Mouse (Mus musculus) retina, postnatal 7 days (tissue): ENCODE data around the gene Clpsl2.

Experiments used
- DNase-seq: peaks from one replicate; pipeline ENCODE4 v3.0.0-alpha.2; 2012; ENCODE audit warnings: low read depth, low spot score

Clpsl2 gene

DNA sequence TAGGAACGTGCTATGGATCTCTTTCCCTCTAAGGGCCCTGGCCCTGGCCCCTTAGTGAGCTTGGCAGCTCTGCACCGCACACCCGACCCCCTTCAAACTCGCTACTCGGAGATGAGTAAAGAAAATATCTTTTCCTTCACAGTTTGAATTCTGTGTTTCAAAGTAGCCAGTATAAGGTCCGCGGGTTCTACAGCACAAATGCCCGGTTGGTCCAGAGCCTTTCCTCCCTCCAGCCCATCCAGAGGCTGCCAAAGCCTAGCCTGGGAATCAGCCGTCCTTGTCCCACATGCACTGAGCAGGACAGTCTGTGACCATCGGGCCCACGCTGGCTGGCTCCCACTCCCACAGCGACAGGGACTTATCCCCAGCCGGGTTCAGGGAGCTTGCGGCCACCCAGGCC lies at the start of gene Clpsl2:
Gene Clpsl2, plus strand, starts transcription at position 301 of the 400 bp plus-strand sequence.
- DNase-seq, result no peak

DNA sequence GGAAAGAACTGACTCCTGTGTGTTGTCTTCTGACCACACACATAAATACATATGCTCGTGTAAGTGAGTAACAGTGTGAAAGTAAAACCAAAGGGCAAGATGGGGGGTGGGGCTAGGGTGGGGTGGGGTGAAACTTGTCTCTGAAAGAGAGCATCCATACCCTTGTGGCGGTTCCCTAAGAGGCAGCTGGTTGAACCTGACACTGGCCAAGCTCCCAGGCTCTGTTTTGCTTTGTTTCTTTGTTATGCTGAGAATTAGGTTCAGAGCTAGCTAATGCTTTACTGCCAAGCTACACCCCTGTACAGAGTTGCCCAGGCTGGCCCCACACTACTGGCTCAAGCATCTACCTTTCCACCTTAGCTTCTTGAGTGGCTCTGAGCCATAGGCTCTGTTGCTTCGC lies 48.7 kb upstream of the Clpsl2 start:
- no peak for DNase-seq

DNA sequence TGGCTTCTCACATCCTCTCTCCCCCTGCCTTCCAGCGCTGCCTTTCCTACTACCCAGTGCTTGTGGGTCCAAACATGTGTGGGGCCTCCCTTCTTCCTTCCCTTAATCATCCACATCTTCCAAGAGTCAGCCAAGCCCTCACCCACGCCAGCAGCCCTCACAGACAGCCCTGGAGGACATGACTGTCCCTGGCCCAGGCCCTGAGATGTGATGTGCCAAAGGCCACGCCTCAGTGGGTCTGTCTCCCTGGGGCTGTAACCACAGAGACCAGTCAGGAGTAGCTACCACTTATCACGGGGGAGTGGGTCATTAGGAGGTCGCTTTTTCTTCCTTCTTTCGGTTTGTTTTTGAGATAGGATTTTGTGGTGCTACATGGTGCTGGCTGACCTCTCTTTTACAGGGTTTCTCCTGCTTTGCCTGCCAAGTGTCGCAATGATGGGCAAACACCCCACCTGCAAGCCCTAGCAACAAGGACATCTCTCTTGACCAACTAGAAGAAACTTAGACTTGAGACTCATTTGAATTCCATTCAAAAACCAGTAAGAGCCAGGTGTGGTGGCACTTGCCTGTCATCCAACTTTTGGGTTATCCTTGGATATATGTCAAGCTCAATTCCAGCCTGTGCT lies 46.9 kb upstream of the Clpsl2 start:
- DNase-seq, result no peak

DNA sequence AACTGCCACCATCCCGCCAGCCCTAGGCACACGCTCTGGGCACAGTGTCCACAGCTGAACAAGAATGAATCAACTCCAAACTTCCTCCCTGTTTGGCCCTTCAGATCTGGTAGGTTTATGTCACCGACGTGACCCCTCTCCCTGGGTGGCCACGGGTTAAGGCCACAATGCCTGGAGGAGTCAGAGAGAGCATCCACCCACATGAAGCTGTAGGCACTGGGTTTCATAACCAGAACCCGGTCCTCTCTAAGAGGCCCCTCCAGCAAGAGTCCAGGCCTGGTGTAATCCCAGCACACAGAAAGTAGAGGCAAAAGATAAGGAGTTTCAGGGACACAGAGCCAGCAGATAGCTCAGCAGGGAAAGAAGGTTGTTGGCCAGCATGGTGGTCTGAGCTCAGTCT lies 45.0 kb upstream of the Clpsl2 start:
- DNase-seq, result no peak

DNA sequence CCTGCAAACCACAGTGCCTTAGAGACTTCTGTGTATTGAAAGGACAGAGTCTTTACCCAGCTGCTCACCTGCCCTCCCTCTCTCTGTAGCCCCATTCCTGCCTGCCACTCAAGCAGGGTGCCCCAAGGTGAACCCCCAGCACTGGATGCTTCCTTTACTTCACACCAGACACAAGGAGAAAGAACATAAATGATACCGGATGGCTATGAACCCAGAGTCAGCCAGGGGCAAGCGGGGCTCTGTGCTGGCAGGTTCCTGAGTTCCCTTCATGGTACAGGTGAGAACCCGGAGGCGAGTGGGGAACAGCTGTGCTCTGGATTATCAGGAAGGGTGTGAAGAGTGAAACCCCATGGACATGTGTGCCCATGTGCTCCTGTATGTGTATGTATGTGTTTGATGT lies 43.6 kb upstream of the Clpsl2 start:
- no peak for DNase-seq

DNA sequence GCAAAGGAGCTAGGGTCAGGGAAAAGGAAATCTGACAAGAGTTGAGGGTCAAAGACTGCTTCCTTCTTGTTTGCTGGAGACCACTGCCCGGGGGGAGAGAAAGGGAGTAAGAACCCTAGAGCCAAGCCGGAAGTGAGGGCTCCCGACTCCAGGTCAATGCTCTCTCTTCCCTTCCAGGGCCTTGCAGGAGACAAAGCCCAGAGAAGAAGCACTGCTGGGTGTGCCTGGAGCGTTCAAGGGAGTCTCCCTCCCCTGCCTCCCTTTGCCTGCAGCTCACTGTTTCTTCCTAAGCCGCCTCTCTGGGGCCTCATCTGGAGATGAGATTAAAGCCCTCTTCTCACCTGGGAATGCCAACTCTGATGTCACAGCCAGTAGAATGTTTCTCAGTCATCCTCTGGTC lies 42.3 kb upstream of the Clpsl2 start:
- no peak for DNase-seq

DNA sequence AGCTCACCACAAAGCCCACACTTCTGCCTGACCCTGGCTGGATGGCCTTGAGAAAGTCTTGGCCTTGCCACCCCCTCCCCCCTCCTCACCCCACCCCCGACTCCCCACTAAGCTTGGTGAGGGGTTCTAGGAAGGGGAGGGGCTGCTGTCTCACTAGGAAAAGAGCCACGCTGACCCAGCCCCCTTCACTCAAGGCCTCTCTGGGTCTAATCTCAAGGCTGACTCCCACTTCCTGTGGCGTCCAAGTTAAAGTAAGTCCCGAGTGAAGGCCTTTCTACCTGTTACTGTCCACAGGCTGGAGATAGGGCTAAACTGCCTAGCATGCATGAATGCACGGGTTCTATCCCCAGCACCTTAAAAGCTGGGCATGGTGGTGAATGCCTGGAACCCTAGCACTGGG lies 41.7 kb upstream of the Clpsl2 start:
- DNase-seq, result no peak

DNA sequence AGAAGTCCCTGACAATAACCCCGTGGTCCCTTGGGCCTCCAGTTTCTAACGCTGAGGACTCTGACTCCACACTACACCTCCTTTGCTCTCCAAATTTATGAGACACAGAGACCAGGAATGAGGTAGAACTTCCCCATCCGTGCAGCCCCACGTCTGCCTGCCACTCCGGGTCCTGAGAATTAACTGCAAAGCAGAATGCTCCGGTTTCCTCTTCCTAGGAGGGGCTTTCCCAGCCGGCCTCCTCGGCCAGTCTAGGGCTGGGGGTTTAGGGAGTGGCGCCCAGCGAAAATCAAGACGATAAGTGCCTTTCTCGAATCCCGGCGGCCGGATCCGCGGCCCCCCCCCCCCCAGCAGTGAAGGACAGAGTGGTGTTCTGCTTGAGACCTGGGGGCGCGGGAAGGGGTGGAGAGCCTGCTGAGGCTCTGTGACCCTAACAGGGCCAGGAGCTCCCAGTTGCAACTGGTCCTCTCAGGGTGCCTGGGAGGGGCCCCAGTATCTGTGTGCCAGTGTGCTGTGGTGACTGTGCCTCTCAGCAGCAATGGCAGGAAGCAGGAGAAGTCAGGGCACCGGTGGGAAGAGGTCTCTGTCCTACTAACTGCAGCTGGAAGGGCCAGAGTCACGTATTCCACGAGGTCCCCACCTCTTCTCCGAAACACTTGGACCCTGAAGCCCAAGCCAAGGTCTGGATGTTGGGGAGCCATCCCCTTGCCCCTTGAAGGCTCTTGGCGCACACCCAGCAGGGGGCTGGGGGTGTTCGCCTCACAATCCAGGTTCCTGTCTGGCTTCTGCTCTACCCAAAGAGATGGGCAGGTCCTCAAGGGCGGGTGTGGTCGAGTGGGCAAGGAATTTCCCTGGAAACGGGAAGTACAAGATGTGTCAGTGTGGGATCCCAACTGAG lies 38.5 kb upstream of the Clpsl2 start:
- no peak for DNase-seq

DNA sequence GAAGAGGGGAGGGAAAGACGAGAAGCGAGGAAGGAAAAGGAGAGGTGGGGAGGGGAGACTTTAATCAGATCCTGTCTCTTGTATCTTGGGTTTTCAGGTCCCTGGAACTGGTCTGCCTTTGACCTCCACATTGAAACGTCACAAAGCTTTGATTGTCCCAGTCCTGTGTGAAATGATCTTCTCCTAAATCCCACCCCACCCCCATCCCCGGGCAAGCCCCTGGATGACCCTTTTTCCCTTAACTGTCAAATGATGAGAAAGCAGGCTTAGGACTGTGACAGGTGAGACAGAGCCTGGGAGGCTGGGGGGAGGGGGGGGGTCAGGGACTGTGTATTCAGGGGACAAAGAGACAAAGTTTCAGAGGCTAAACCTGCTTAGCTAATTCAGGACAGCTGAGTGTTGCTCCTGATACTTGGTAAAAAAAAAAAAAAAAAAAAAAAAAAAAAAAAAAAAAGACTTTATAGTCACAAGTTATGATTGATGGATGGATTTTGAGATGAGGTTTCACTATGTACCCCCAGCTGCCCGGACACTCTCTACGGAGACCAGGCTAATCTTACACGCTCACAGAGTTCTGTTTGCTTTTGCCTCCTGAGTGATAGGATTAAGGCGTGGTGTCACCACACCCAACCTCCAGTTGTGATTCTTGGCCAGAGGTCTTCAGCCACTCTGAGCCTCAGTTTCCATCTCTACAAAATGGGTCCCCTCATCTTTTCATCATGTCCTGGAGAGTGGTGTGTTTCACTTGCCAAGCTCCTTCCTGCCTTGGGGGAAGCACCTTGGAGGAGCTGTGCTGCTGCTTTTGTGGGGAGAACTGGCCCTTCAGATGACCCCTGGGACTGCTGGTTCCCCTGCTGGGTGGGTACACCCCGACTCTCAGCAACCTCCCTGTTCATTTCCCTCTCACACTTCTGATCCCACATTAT lies 37.3 kb upstream of the Clpsl2 start:
- DNase-seq, result no peak

DNA sequence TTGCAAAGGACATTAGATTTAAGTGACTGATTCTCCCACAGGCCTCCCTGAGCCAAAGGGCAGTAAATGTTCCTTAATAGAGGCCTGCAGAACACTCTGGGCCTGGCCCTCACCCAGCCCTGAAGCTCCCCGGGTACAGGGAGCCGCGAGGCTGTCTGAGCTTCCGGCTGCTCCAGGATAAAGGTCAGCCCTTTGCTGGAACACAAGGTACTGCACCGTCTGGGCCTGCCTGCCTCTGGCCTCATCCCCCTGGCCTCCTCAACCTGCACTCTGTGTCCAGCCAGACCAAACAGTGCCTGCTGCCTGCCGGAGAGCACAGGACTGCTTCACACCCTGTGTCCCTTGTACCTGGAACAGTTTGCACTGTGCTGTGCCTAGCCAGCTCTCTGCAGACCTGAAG lies 36.5 kb upstream of the Clpsl2 start:
- no peak for DNase-seq

DNA sequence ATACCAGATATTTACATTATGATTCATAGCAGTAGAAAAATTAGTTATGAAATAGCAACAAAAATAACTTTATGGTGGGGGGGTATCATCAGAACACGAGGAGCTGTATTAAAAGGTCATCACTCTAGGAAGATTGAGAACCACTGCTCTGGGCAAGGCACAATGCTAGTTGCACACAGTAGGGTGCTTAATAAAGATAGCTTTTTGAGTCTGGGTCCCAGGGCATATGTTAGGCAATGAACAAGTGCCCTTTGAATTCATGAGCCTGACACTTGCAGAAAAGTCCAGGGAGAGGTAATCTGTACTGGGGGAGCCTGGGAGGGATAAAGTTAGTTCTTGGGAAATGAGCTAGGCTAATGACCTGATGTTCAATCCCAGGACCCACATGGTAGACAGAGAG lies 35.9 kb upstream of the Clpsl2 start:
- DNase-seq, result no peak

DNA sequence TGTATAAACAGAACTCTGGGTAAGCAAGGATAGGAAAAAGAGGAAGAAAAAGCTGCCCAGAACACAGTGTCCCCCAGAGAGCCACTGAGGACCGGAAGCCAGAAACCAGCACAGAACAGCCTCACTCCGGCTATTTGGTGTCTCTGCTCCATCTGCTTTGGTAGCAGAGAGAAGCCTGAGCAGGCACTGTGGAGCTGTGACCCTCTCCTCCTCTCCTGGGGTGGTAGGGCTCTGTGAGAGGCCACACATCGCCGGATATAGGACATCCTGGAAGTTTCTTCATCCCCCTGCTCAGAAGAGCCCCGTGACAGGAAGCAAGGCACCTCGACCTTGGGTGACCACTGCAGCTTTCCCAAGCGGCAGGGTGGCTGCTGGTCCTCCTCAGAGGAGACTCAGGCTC lies 35.4 kb upstream of the Clpsl2 start:
- DNase-seq, result no peak

DNA sequence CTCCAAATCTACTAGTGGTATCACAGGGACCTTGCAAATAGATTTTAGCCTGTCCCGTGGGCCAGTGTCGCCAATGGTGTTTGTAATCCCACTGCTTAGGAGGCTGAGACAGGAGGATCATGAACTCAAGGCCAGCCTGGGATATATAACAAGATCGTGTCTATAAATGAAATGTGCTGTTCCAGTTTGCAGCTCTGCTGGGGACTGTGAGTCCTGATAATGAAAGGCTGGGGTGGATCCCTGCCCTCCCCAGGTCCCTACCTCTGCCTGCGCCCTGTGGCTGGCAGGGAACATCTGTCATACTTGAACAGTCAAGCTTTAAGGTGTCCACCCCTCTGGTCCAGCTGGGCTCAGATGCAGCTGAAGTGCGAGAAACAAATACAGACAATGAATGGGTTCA lies 34.7 kb upstream of the Clpsl2 start:
- no peak for DNase-seq

DNA sequence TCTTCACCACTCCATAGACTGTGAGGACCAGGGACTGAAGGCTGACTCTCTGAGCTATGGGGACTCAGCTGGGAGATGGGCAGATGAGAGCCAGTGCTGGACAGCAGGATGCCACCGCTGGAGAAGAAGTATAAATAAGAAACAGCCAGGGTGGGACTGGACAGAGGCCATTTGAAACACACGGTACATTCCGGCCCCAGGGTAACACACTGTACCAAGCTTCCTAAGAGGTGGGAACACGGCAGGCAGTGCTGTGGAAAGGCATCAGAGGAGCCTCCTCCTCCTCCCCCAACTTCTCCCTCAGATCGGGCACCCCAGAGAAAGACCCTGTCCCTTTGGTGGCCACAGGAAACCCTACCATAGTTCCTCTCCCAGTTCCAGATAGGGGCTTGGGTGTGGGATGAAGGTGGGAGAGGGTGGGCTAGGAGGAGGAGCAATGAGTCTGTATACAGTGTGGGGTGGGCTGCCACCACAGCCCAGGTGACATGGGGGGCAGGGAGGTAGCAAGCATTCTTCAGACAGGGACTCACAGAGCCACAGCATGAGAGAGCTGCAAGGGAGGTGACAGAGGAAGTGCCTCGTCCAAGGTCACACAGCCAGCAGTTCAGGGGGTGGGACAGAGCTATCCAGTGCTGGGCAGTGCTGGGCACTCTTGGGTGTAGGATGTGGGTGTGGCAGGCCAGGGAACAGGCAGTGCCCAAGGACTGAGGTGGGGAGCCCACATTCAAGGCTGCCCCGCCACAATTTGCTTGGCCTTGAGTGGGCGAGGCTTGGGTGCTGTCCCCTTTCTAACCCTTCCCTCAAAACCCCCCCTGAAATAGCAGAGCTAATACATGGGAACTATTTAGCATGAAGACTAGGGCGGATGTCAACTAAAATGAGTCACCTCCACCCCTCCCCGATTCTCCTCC lies 33.5 kb upstream of the Clpsl2 start:
- DNase-seq, result no peak

DNA sequence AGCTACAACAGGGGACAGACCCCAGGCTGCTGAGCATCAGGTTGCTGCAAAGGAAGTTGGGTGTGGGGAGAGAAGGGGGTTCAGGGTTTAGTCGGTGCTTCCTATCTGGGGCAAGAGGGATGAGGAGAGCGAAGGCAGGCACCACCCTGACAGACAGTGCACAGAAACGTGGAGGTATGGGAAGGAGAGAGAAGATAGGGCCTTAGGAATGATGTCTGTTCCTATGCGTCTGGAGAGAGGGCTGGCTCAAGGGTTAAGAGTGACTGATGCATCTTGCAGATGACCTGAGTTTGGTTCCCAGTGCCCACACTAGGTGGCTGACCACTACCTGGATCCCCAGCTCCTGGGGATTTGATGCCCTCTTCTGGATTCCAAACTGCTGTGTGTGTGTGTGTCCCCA lies 32.3 kb upstream of the Clpsl2 start:
- no peak for DNase-seq

DNA sequence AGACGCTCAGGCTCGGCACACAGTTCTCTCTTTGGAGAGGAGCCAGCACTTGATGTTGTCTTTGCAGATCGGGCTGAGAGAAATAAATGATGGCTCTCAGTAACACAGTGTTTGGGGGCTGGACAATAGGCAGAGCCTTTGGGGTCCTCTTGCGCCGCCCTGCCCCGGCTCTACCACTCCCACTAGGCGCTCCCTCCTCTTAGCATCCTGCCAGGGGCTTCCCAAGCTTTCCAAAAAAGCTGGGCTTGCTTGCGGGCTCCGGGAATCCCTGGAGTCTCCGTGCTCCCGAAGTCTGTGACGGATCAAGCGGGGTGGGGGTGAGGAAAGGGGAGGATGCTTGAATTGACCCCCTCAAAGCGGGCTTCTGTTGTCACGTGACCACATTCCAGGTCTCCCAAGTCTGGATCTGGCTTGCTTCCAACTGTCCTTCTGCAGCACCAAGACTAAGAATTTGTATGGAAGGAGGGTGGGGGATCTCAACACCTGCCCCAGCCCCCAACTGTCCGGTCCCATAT lies 31.7 kb upstream of the Clpsl2 start, which contains the start of gene Fkbp5:
Gene Fkbp5, minus strand, starts transcription at position 87 of the 515 bp plus-strand sequence.
- no peak for DNase-seq

DNA sequence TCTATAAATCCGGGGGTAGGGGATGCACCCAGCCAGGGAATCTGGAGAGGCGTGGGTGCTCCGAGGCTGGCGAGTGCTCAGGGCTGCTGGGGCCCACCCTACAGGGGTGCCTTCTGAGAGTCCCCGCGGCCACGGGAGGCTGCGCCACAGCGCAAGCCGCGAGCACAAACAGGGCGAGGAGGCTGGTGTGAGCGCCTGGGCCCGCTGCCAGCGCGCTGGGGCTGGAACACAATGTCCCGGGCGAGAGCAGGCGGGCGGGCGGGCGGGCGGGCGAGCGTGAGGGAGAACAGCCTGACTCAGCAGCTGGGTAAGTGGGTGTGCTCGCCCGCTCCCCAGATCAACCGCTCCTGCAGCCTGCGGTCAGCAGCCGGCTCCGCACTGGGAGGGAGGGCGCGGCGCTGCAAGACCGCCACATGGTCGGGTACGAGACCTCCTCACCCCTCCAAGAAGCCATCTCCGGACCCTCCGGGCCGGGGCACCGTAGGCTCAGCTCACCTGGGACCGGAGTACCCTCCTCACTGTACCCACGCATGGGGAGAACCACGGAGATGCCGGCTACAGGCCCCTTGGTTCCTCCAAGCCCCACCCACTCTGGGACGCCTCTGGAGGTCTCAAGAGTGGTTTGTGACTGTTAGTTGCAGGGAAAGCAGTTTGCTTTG lies 31.1 kb upstream of the Clpsl2 start:
- DNase-seq, result no peak

DNA sequence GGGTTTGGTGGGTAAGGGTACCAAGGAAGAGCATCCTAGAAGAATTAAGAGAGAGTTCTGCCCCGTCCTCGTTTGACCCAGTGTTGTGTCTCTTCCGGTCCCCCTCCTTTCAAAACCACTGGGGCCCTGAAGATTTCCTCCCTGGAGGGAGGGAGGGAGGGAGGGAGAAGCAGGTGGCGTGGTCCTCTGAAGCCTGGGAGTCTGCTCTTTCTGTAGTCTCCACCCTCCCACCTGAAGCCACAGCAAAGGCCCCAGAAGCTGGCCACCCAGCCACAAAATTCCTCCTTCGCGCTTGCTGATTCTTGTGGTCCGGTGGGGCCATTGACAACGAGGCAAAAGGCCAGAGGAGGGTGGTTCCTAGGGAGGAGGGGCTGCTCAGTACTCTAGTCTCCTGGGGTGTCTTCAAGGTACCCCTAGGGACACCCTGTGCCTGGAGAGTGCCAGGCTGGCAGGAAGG lies 30.6 kb upstream of the Clpsl2 start:
- DNase-seq, result no peak

DNA sequence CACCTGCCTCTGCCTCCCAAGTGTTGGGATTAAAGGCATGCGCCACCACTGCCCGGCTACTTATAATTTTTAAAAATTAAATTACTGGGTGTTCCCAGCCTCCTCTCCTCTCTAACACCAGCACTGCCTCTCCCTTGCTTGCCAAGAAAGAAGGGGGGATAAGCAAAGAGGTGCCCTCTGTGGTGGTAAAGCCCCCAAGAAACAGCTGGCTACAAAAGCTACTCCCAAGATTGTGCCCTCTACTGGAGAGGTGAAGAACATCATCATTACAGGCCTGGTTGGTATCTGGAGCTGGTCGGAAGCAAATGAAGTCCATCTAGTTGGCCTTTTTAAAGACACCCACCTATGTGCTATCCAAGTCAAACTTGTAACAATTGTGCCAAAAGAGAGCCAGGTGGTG lies 29.4 kb upstream of the Clpsl2 start:
- DNase-seq, result no peak

DNA sequence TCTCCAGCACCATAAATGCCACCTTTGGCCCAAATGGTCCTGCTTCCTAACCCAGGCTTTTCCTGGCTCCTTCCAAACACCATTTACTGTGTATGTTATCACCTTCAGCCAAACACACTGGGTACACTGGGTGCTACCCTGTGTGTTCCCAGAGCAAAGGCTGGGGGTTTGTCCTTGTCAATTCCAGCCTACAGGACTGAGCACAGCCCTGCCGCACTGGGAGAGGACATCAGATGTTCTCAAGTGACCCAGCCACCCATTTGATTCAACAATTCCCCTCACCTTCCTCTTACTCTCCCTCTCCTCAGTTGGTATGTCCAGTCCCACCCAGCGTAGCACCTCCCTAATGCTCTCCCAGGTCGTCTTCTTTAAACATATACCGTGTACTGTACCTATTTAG lies 28.6 kb upstream of the Clpsl2 start:
- DNase-seq, result no peak
